In the genomic region with DNA sequence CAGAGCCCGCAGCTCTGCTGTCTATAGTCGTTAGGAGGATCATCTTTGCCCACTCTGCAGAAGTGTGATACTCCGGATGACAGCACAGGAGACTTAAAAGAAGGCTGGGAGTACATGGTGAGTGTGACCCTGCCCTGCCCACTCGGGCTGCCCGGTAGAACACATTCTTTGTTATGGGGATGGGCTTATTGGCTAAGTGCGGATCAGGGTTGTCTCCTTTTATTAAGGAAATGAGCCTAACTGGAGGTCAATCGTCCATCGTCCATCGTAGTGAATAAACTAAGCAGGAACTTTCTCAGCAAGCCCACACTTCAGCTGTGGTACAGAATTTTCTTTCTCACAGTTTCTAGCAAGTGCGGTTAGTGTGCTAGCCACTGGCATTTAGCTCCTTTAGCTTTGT, we compare ENCODE assay signal across 32 mouse cellular contexts. TPM values are rescaled to one million over a fixed set of nuclear protein-coding genes. Genes with fewer than 3 reads are reported as not detected.
DNase-seq lines count a peak whose midpoint lies in the region; ATAC-seq and TF ChIP-seq lines count a peak whose summit lies in the region.
"Had no signal": no experiment of that assay in that cellular context is flagged by ENCODE, and none has a peak within 500 bp of the region (broad histone marks: within the 10 kb centered on the region; RNA-seq: fewer than 3 reads in every experiment).

No protein-coding gene starts in this region.

- no peak overlapping the region for H3K4me2 ChIP-seq in lung, postnatal 0 days (replicated peaks; ENCODE audit: low read depth, low read length)
- H3K4me2 ChIP-seq: embryonic facial prominence, embryonic 15.5 days; forebrain, embryonic 13.5 days; heart, embryonic 12.5 days; heart, embryonic 15.5 days; hindbrain, embryonic 13.5 days; intestine, embryonic 15.5 days had no signal

- TF ChIP-seq EP300 in lung, postnatal 0 days (IDR thresholded peaks at IDR 0.05) = no peak
- peak; percentile 78 for TF ChIP-seq EP300 in ES-Bruce4 (IDR thresholded peaks at IDR 0.05; ENCODE audit: insufficient read depth, low read depth, low read length)

- WGBS in lung, postnatal 0 days = 34% methylated on average over 10 of the region's 10 CpGs

- H3K27ac ChIP-seq in lung, postnatal 0 days (ENCODE audit: low read length) = peak overlapping the region; percentile 32; the same call in 1 of the 2 replicates
- H3K27ac ChIP-seq in ES-Bruce4 (ENCODE audit: insufficient read depth, low read length) = no peak overlapping the region
- H3K27ac ChIP-seq in ES-E14 (ENCODE audit: insufficient read depth, low read depth, low read length, poor library complexity, severe bottlenecking) = no peak overlapping the region
- peak overlapping the region; percentile 8; the same call in 1 of the 2 replicates for H3K27ac ChIP-seq in embryonic fibroblast, embryonic 13.5 days (ENCODE audit: insufficient read depth, low read length)
- H3K27ac ChIP-seq: embryonic facial prominence, embryonic 15.5 days; forebrain, embryonic 10.5 days; forebrain, embryonic 13.5 days; heart, embryonic 15.5 days; hindbrain, embryonic 10.5 days; hindbrain, embryonic 13.5 days; intestine, embryonic 15.5 days had no signal

- H3K4me1 ChIP-seq in lung, postnatal 0 days (ENCODE audit: insufficient read depth, low read depth, low read length) = no peaks in the 10 kb centered on the region
- H3K4me1 ChIP-seq in ES-Bruce4 (ENCODE audit: control insufficient read depth, insufficient read depth, low read length) (peaks cover 7% of the 10 kb centered on the region), ES-E14 (ENCODE audit: control insufficient read depth in 2 of 2, insufficient read depth in 2 of 2, low read length in 2 of 2, poor library complexity in 1 of 2) (peaks cover 3 to 25% of the 10 kb centered on the region in 2 experiments; a peak in 2 of 4 replicates)
- peaks cover 2% of the 10 kb centered on the region; the same call in 1 of the 2 replicates for H3K4me1 ChIP-seq in embryonic fibroblast, embryonic 13.5 days (ENCODE audit: control insufficient read depth, insufficient read depth, low read length)

- H3K9ac ChIP-seq in lung, postnatal 0 days (replicated peaks; ENCODE audit: low read depth) = no peak overlapping the region
- no peak overlapping the region for H3K9ac ChIP-seq in ES-Bruce4 (ENCODE audit: low read depth, poor library complexity, severe bottlenecking)
- no peak overlapping the region for H3K9ac ChIP-seq in ES-E14 (ENCODE audit: insufficient read depth, low read depth, low read length, poor library complexity, severe bottlenecking)
- H3K9ac ChIP-seq: embryonic facial prominence, embryonic 15.5 days; forebrain, embryonic 13.5 days; heart, embryonic 12.5 days; heart, embryonic 15.5 days; hindbrain, embryonic 13.5 days; intestine, embryonic 15.5 days had no signal

- no peak for ATAC-seq in lung, postnatal 0 days
- no peak for ATAC-seq in erythroblast, adult 5-6 weeks (replicated peaks; ENCODE audit: low FRiP score, poor library complexity, severe bottlenecking)
- ATAC-seq: CD4-positive, CD25-positive, alpha-beta regulatory T cell, adult 4 months; forebrain, embryonic 13.5 days; forebrain, embryonic 16.5 days; hindbrain, embryonic 16.5 days; intestine, embryonic 15.5 days had no signal

- no peak overlapping the region for H3K4me3 ChIP-seq in lung, postnatal 0 days (ENCODE audit: low read depth, low read length)
- H3K4me3 ChIP-seq in ES-Bruce4 (ENCODE audit: low read depth, low read length) (no peak overlapping the region), ES-E14 (ENCODE audit: insufficient read depth in 1 of 2, low read depth in 1 of 2, low read length in 2 of 2, poor library complexity in 1 of 2, severe bottlenecking in 1 of 2) (no peak overlapping the region)
- H3K4me3 ChIP-seq in embryonic fibroblast, embryonic 13.5 days (ENCODE audit: insufficient read depth, low read length) = no peak overlapping the region
- H3K4me3 ChIP-seq: embryonic facial prominence, embryonic 15.5 days; forebrain, embryonic 10.5 days; forebrain, embryonic 13.5 days; heart, embryonic 12.5 days; heart, embryonic 15.5 days; hindbrain, embryonic 10.5 days; hindbrain, embryonic 13.5 days; intestine, embryonic 15.5 days had no signal

- no peaks in the 10 kb centered on the region for H3K27me3 ChIP-seq in lung, postnatal 0 days (replicated peaks; ENCODE audit: insufficient read depth, low read length)
- H3K27me3 ChIP-seq in ES-Bruce4 (ENCODE audit: control insufficient read depth, insufficient read depth, low read length, poor library complexity, severe bottlenecking) = no peaks in the 10 kb centered on the region
- H3K27me3 ChIP-seq: embryonic facial prominence, embryonic 15.5 days; intestine, embryonic 15.5 days had no signal

- no peaks in the 10 kb centered on the region for H3K36me3 ChIP-seq in lung, postnatal 0 days (ENCODE audit: insufficient read depth, low read length)
- no peaks in the 10 kb centered on the region for H3K36me3 ChIP-seq in ES-Bruce4 (ENCODE audit: control insufficient read depth, insufficient read depth, low read length, poor library complexity, severe bottlenecking)
- H3K36me3 ChIP-seq in ES-E14 (ENCODE audit: control insufficient read depth, insufficient read depth, low read length, poor library complexity, severe bottlenecking) = peaks cover 6% of the 10 kb centered on the region; the same call in 1 of the 2 replicates
- H3K36me3 ChIP-seq: embryonic facial prominence, embryonic 15.5 days; forebrain, embryonic 10.5 days; heart, embryonic 12.5 days; heart, embryonic 15.5 days; hindbrain, embryonic 10.5 days; hindbrain, embryonic 13.5 days; intestine, embryonic 15.5 days had no signal

- in situ Hi-C loops in ES-E14 (cut with MboI; ENCODE audit: low sequenced_read_pairs in 2 of 2, unreplicated experiment in 2 of 2) = no loop called here

- H3K9me3 ChIP-seq in lung, postnatal 0 days (ENCODE audit: low read length) = no peaks in the 10 kb centered on the region
- H3K9me3 ChIP-seq in ES-Bruce4 (replicated peaks; ENCODE audit: control insufficient read depth, insufficient read depth, low read length, poor library complexity, severe bottlenecking) (no peaks in the 10 kb centered on the region), ES-E14 (ENCODE audit: control insufficient read depth, insufficient read depth, low read depth, low read length) (no peaks in the 10 kb centered on the region)
- H3K9me3 ChIP-seq: embryonic facial prominence, embryonic 15.5 days; forebrain, embryonic 10.5 days; forebrain, embryonic 13.5 days; heart, embryonic 12.5 days; heart, embryonic 15.5 days; hindbrain, embryonic 10.5 days; hindbrain, embryonic 13.5 days; intestine, embryonic 15.5 days had no signal

- TF ChIP-seq CTCF in lung, postnatal 0 days (IDR thresholded peaks at IDR 0.05) = no peak
- TF ChIP-seq CTCF in ES-Bruce4 (IDR thresholded peaks at IDR 0.05; ENCODE audit: low read depth, low read length) = no peak
- no peak for TF ChIP-seq CTCF in embryonic fibroblast, embryonic 13.5 days (IDR thresholded peaks at IDR 0.05; ENCODE audit: borderline replicate concordance, insufficient read depth, low read length)

- TF ChIP-seq POLR2A in ES-Bruce4 (IDR thresholded peaks at IDR 0.05; ENCODE audit: insufficient read depth, low read length) = no peak
- no peak for TF ChIP-seq POLR2A in embryonic fibroblast, embryonic 13.5 days (IDR thresholded peaks at IDR 0.05; ENCODE audit: low read depth, low read length)

- DNase-seq in lung, postnatal 0 days (ENCODE audit: low spot score) = no peak
- DNase-seq in lung, postnatal 14 days = no peak
- no peak for DNase-seq in ES-E14 (ENCODE audit: low read depth, low spot score)
- DNase-seq in thymus, postnatal 14 days = no peak
- DNase-seq: adrenal gland, adult 2 months; adrenal gland, postnatal 14 days; cerebellum, adult 11-12 months; cerebellum, adult 8-10 months; cerebellum, postnatal 10 days; cerebellum, postnatal 36 days; embryo, embryonic 11 days; gastrocnemius, postnatal 25 days; heart, adult 18-20 months; heart, postnatal 10 days; heart, postnatal 36 days; kidney, adult 11 months had no signal

TF ChIP-seq in ES-E14, 5 proteins besides CTCF, POLR2A, EP300 and RAD21:
- TF ChIP-seq MAFK (IDR thresholded peaks at IDR 0.05; ENCODE audit: insufficient read depth, low read depth, low read length) = peak; percentile 5; the same call in 1 of the 2 replicates
- TF ChIP-seq HCFC1 (IDR thresholded peaks at IDR 0.05; ENCODE audit: borderline replicate concordance, insufficient read depth, low read length) = no peak

RNA-seq across cellular contexts. Expression of a gene that starts 3.9 kb away (rescaled TPM):
- polyA plus RNA-seq in lung, postnatal 0 days (2015; fragmentation: Nextera tagmentation; extraction: Ambion mirVana) = 16.7 and 17.4 TPM in 2 replicates
- polyA plus RNA-seq in ES-Bruce4 (2011; ENCODE audit: insufficient read depth, insufficient read length, low read depth, missing spikeins) = 9.7 and 11.9 TPM in 2 replicates
- 12.0 and 19.1 TPM in 2 replicates for total RNA-seq in ES-E14 (2012; rRNA removed)
- polyA plus RNA-seq in embryonic fibroblast, embryonic 13.5 days (2011; ENCODE audit: insufficient read length, low read depth, missing spikeins) = 0.95 TPM in 1 of 2 replicates, not detected in the other
- not detected in 2 replicates for total RNA-seq in erythroblast, adult 5-6 weeks (2015; ENCODE audit: low replicate concordance)
- total RNA-seq in erythroblast, adult 5-6 weeks (2017; ENCODE audit: low replicate concordance) = not detected in 2 replicates
- total RNA-seq: gastrocnemius, adult 8-10 months; gastrocnemius, postnatal 25 days; heart, adult 18-20 months had no signal
- polyA plus RNA-seq: C2C12; CD4-positive, CD25-positive, alpha-beta regulatory T cell, adult 4 months; forebrain, embryonic 13.5 days; forebrain, embryonic 16.5 days had no signal

RNA-seq across cellular contexts. Expression of a gene that starts 13.1 kb away (rescaled TPM):
- 23.1 and 23.2 TPM in 2 replicates for polyA plus RNA-seq in lung, postnatal 0 days (2015; fragmentation: Nextera tagmentation; extraction: Ambion mirVana)
- polyA plus RNA-seq in ES-Bruce4 (2011; ENCODE audit: insufficient read depth, insufficient read length, low read depth, missing spikeins) = 19.5 and 20.0 TPM in 2 replicates
- total RNA-seq in ES-E14 (2012; rRNA removed) = 3.2 and 8.8 TPM in 2 replicates
- polyA plus RNA-seq in embryonic fibroblast, embryonic 13.5 days (2011; ENCODE audit: insufficient read length, low read depth, missing spikeins) = not detected in 2 replicates
- total RNA-seq in erythroblast, adult 5-6 weeks (2015; ENCODE audit: low replicate concordance) = not detected in 2 replicates
- total RNA-seq in erythroblast, adult 5-6 weeks (2017; ENCODE audit: low replicate concordance) = not detected in 2 replicates
- total RNA-seq: adrenal gland, adult 2 months; gastrocnemius, adult 8-10 months; gastrocnemius, postnatal 25 days; heart, adult 18-20 months; heart, postnatal 10 days; heart, postnatal 36 days had no signal
- polyA plus RNA-seq: adrenal gland, adult 2 months; C2C12; CD4-positive, CD25-positive, alpha-beta regulatory T cell, adult 4 months; forebrain, embryonic 16.5 days; hindbrain, embryonic 13.5 days; hindbrain, embryonic 16.5 days had no signal

RNA-seq across cellular contexts. Expression of a gene that starts 50.0 kb away (rescaled TPM):
- polyA plus RNA-seq in lung, postnatal 0 days (2015; fragmentation: Nextera tagmentation; extraction: Ambion mirVana) = 108 and 119 TPM in 2 replicates
- polyA plus RNA-seq in ES-Bruce4 (2011; ENCODE audit: insufficient read depth, insufficient read length, low read depth, missing spikeins) = 0.19 and 0.26 TPM in 2 replicates
- total RNA-seq in ES-E14 (2012; rRNA removed) = 1.0 and 1.3 TPM in 2 replicates
- polyA plus RNA-seq in embryonic fibroblast, embryonic 13.5 days (2011; ENCODE audit: insufficient read length, low read depth, missing spikeins) = not detected in 2 replicates
- not detected in 2 replicates for total RNA-seq in erythroblast, adult 5-6 weeks (2015; ENCODE audit: low replicate concordance)
- 0.85 TPM in 1 of 2 replicates, not detected in the other for total RNA-seq in erythroblast, adult 5-6 weeks (2017; ENCODE audit: low replicate concordance)
- polyA plus RNA-seq: C2C12 had no signal

Comparison
In these comparisons a context has a peak if more than half of its experiments do, and no peak if none do; other contexts are left out.
1. H3K27ac ChIP-seq: peak in lung, postnatal 0 days (single experiment) and embryonic fibroblast, embryonic 13.5 days (single experiment); none in ES-Bruce4 (single experiment) and ES-E14 (single experiment).
2. RNA of a gene that starts 13.1 kb away (polyA plus RNA-seq): 23.1 to 23.2 TPM in lung, postnatal 0 days and 19.5 to 20.0 TPM in ES-Bruce4; not detected in embryonic fibroblast, embryonic 13.5 days; every median in the first group is over 10 times any median in the second.
3. RNA of a gene that starts 50.0 kb away (polyA plus RNA-seq): 108 to 119 TPM in lung, postnatal 0 days; 0.19 to 0.26 TPM in ES-Bruce4 and not detected in embryonic fibroblast, embryonic 13.5 days; every median in the first group is over 10 times any median in the second.